Mouse (Mus musculus) kidney, adult 8-10 months (tissue): ENCODE measurements around the gene Rdm1.
A peak's percentile ranks its signal among the peaks of the same experiment; 100 is the strongest.
"Not testable (repeated sequence)": the region's sequence is repeated elsewhere in the genome, so short reads cannot be mapped to it uniquely, and the experiment has no call there.

Experiments used
- DNase-seq, 2 experiments: peaks; one replicate each; pipeline ENCODE4 v3.0.0; 2022

Gene Rdm1

GRCm38 (mm10) chr11:101616948-101617767 is 9.8 kb upstream of the Rdm1 start:
- no peak for DNase-seq

GRCm38 (mm10) chr11:101617849-101618248 is 9.1 kb upstream of the Rdm1 start:
- DNase-seq, result no peak

GRCm38 (mm10) chr11:101618596-101618995 is 8.4 kb upstream of the Rdm1 start:
- DNase-seq, result no peak

- DNase-seq, result not testable (repeated sequence)
Observed at GRCm38 (mm10) chr11:101620022-101620655, 6.9 kb upstream of the Rdm1 start.

- DNase-seq, result no peak
Observed at GRCm38 (mm10) chr11:101626649-101626994, 373 bp upstream of the Rdm1 start.

- peak; percentile 78 to 87 for DNase-seq
Observed at GRCm38 (mm10) chr11:101627857-101628559, 1.0 kb downstream of the Rdm1 start.

GRCm38 (mm10) chr11:101628733-101629417 is 1.9 kb downstream of the Rdm1 start:
- not testable (repeated sequence) for DNase-seq

GRCm38 (mm10) chr11:101635660-101636059 is 8.7 kb downstream of the Rdm1 start:
- DNase-seq, result peak; percentile 68 to 74

- no peak for DNase-seq
Observed at GRCm38 (mm10) chr11:101639761-101640160, 12.8 kb downstream of the Rdm1 start.

- DNase-seq, result peak; percentile 69 to 74
Observed at GRCm38 (mm10) chr11:101640857-101641709, 14.1 kb downstream of the Rdm1 start.

GRCm38 (mm10) chr11:101641710-101642642 is 15.0 kb downstream of the Rdm1 start:
- DNase-seq, result peak; percentile 25 to 36

- DNase-seq, result no peak
Observed at GRCm38 (mm10) chr11:101642931-101643330, 15.9 kb downstream of the Rdm1 start.

- DNase-seq, result no peak
Observed at GRCm38 (mm10) chr11:101644591-101644990, 17.6 kb downstream of the Rdm1 start.

- not testable (repeated sequence) for DNase-seq
Observed at GRCm38 (mm10) chr11:101645043-101645410, 18.0 kb downstream of the Rdm1 start.

- DNase-seq, result peak; percentile 58 to 62
Observed at GRCm38 (mm10) chr11:101645411-101646282, 18.7 kb downstream of the Rdm1 start.

- not testable (repeated sequence) for DNase-seq
Observed at GRCm38 (mm10) chr11:101646283-101646794, 19.3 kb downstream of the Rdm1 start.

- DNase-seq, result not testable (repeated sequence)
Observed at GRCm38 (mm10) chr11:101647093-101647492, 20.1 kb downstream of the Rdm1 start.

GRCm38 (mm10) chr11:101656356-101656755 is 29.4 kb downstream of the Rdm1 start:
- no peak for DNase-seq

- no peak for DNase-seq
Observed at GRCm38 (mm10) chr11:101657528-101657885, 30.5 kb downstream of the Rdm1 start.
